Mouse (Mus musculus) intestine, embryonic 16.5 days (tissue): ENCODE data around the gene Olfr851. TPM values are rescaled to one million over a fixed set of nuclear protein-coding genes. Genes with fewer than 3 reads are reported as not detected.

Source experiments
- ATAC-seq: fragments of 200-750 bp; cut with Nextera tagmentation; 2 replicates; pipeline ENCODE4 v1.8.0; 2017; ENCODE audit warnings: moderate TSS enrichment, moderate library complexity
- H3K27ac ChIP-seq: fragments of 300-500 bp; sonication (generic); 2 replicates; pipeline ENCODE4 v1.5.1; 2014; ENCODE audit warnings: mild to moderate bottlenecking, low read length
- H3K27me3 ChIP-seq: fragments of 300-500 bp; sonication (generic); replicated peaks from 2 replicates; pipeline ENCODE4 v1.6.1; 2014; ENCODE audit warnings: low read length, control low read depth, mixed read lengths; ENCODE audit not compliant: control insufficient read depth, insufficient read depth
- H3K36me3 ChIP-seq: fragments of 300-500 bp; sonication (generic); 2 replicates; pipeline ENCODE4 v1.6.1; 2014; ENCODE audit warnings: low read length, control low read depth; ENCODE audit not compliant: control insufficient read depth, insufficient read depth
- H3K4me1 ChIP-seq: fragments of 300-500 bp; sonication (generic); 2 replicates; pipeline ENCODE4 v1.6.1; 2014; ENCODE audit warnings: low read length, control low read depth, mixed read lengths; ENCODE audit not compliant: control insufficient read depth, insufficient read depth
- H3K4me2 ChIP-seq: fragments of 300-500 bp; sonication (generic); 2 replicates; pipeline ENCODE4 v1.6.1; 2014; ENCODE audit warnings: low read depth, low read length, control low read depth
- H3K4me3 ChIP-seq: fragments of 300-500 bp; sonication (generic); 2 replicates; pipeline ENCODE4 v1.5.1; 2014; ENCODE audit warnings: mild to moderate bottlenecking, low read length
- H3K9ac ChIP-seq: fragments of 300-500 bp; sonication (generic); 2 replicates; pipeline ENCODE4 v1.6.1; 2014; ENCODE audit warnings: low read depth, low read length
- H3K9me3 ChIP-seq: fragments of 300-500 bp; sonication (generic); 2 replicates; pipeline ENCODE4 v1.6.1; 2016; ENCODE audit warnings: low read length, control low read depth; ENCODE audit not compliant: control insufficient read depth
- WGBS: fragments of 180-500 bp; shearing (Covaris S2); extraction: QIAGEN DNeasy Blood & Tissue Kit; methylation state at CpG from one replicate; pipeline ENCODE4 v1.1.7; 2014; 5-methylcytosine and 5-hydroxymethylcytosine counted together
- polyA plus RNA-seq: library from polyadenylated mRNA; unstranded; fragments of >200 nt; fragmentation: Nextera tagmentation; extraction: Ambion mirVana; gene quantifications from 2 replicates; pipeline ENCODE4 v1.2.1, GENCODE M21; 2015

Gene Olfr851
- polyA plus RNA-seq: not detected in 2 replicates

- Histone ChIP-seq H3K4me1 (no peaks in the 10 kb centered on the region), H3K9me3 (no peaks in the 10 kb centered on the region), H3K36me3 (no peaks in the 10 kb centered on the region), H3K27me3 (no peaks in the 10 kb centered on the region), H3K4me3 (no peak within 1 kb of the TSS), H3K27ac (no peak within 1 kb of the TSS), H3K4me2 (no peak within 1 kb of the TSS), H3K9ac (no peak within 1 kb of the TSS)
- ATAC-seq: no peak
Observed at GRCm38 (mm10) chr9:19492995-19493394, at the start of gene Olfr851. Gene Olfr851 (plus strand): TSS chr9:19493295.

GRCm38 (mm10) chr9:19478148-19478547 is 14.9 kb upstream of the Olfr851 start, which contains the start of gene Olfr850:
Gene Olfr850 (minus strand): TSS chr9:19478248.
- no peaks in the 10 kb centered on the region for H3K9me3 ChIP-seq
- no peaks in the 10 kb centered on the region for H3K4me1 ChIP-seq
- no peak within 1 kb of the TSS for H3K4me2 ChIP-seq
- H3K4me3 ChIP-seq: no peak within 1 kb of the TSS
- no peak within 1 kb of the TSS for H3K27ac ChIP-seq
- ATAC-seq: no peak
- no peaks in the 10 kb centered on the region for H3K27me3 ChIP-seq
- no peaks in the 10 kb centered on the region for H3K36me3 ChIP-seq
- no peak within 1 kb of the TSS for H3K9ac ChIP-seq

- Histone ChIP-seq H3K9me3 (no peaks in the 10 kb centered on the region), H3K4me2 (no peak within 1 kb of the TSS), H3K4me3 (no peak within 1 kb of the TSS), H3K36me3 (no peaks in the 10 kb centered on the region), H3K4me1 (no peaks in the 10 kb centered on the region), H3K27ac (no peak within 1 kb of the TSS), H3K27me3 (no peaks in the 10 kb centered on the region), H3K9ac (no peak within 1 kb of the TSS)
- ATAC-seq: no peak
- WGBS: 63% methylated on average over 1 of the region's 1 CpGs
Observed at GRCm38 (mm10) chr9:19540976-19541375, 47.9 kb downstream of the Olfr851 start, which contains the start of gene Olfr853. Gene Olfr853 (minus strand): TSS chr9:19541076.

Other genes starting within 250 kb of the Olfr851 start
- not detected in 2 replicates for gene Olfr843, start 241.3 kb upstream of the Olfr851 start, polyA plus RNA-seq
- not detected in 2 replicates for gene Olfr844, start 176.9 kb upstream of the Olfr851 start, polyA plus RNA-seq
- not detected in 2 replicates for gene Olfr845, start 156.8 kb upstream of the Olfr851 start, polyA plus RNA-seq
- not detected in 2 replicates for gene Olfr846, start 129.3 kb upstream of the Olfr851 start, polyA plus RNA-seq
- not detected in 2 replicates for gene Olfr847, start 114.6 kb upstream of the Olfr851 start, polyA plus RNA-seq
- gene Olfr849, start 53.0 kb upstream of the Olfr851 start, polyA plus RNA-seq: not detected in 2 replicates
- gene Olfr850, start 15.0 kb upstream of the Olfr851 start, polyA plus RNA-seq: not detected in 2 replicates
- gene Olfr853, start 47.8 kb downstream of the Olfr851 start, polyA plus RNA-seq: not detected in 2 replicates
- not detected in 2 replicates for gene Olfr854, start 74.1 kb downstream of the Olfr851 start, polyA plus RNA-seq
- not detected in 2 replicates for gene Olfr855, start 89.3 kb downstream of the Olfr851 start, polyA plus RNA-seq
- gene Zfp317, start 128.8 kb downstream of the Olfr851 start, polyA plus RNA-seq: 19.8 and 21.8 TPM in 2 replicates
- gene Olfr857, start 216.1 kb downstream of the Olfr851 start, polyA plus RNA-seq: not detected in 2 replicates